Mouse (Mus musculus) heart, embryonic 16.5 days (tissue): ENCODE measurements around the gene 2810408A11Rik. TPM values are rescaled to one million over a fixed set of nuclear protein-coding genes. Genes with fewer than 3 reads are reported as not detected.
A peak's percentile ranks its signal among the peaks of the same experiment; 100 is the strongest.

ENCODE experiments used
- ATAC-seq: fragments of 200-750 bp; cut with Nextera tagmentation; replicated peaks from 2 replicates; pipeline ENCODE4 v1.8.0; 2017; ENCODE audit warnings: moderate number of reproducible peaks; ENCODE audit not compliant: insufficient read depth, low FRiP score; ENCODE audit errors: extremely low read depth
- H3K27ac ChIP-seq: fragments of 300-500 bp; sonication (generic); 2 replicates; pipeline ENCODE4 v1.5.1; 2014; ENCODE audit warnings: mild to moderate bottlenecking, low read length, control low read depth, moderate library complexity
- H3K27me3 ChIP-seq: fragments of 300-500 bp; sonication (generic); 2 replicates; pipeline ENCODE4 v1.6.1; 2014; ENCODE audit warnings: low read length, mixed read lengths; ENCODE audit not compliant: control insufficient read depth, insufficient read depth
- H3K36me3 ChIP-seq: fragments of 300-500 bp; sonication (generic); 2 replicates; pipeline ENCODE4 v1.6.1; 2014; ENCODE audit not compliant: control insufficient read depth, insufficient read depth
- H3K4me1 ChIP-seq: fragments of 300-500 bp; sonication (generic); 2 replicates; pipeline ENCODE4 v1.6.1; 2014; ENCODE audit warnings: low read length, mixed read lengths; ENCODE audit not compliant: control insufficient read depth, insufficient read depth
- H3K4me2 ChIP-seq: fragments of 300-500 bp; sonication (generic); 2 replicates; pipeline ENCODE4 v1.6.1; 2014; ENCODE audit warnings: low read depth, mild to moderate bottlenecking, control low read depth, low read length
- H3K4me3 ChIP-seq: fragments of 300-500 bp; sonication (generic); 2 replicates; pipeline ENCODE4 v1.5.1; 2014; ENCODE audit warnings: mild to moderate bottlenecking, control low read depth, low read length
- H3K9ac ChIP-seq: fragments of 300-500 bp; sonication (generic); 2 replicates; pipeline ENCODE4 v1.6.1; 2014; ENCODE audit warnings: low read length, control low read depth
- H3K9me3 ChIP-seq: fragments of 300-500 bp; sonication (generic); replicated peaks from 2 replicates; pipeline ENCODE4 v1.6.1; 2016; ENCODE audit warnings: low read length; ENCODE audit not compliant: control insufficient read depth
- WGBS: fragments of 180-500 bp; shearing (Covaris S2); extraction: QIAGEN DNeasy Blood & Tissue Kit; methylation state at CpG from one replicate; pipeline ENCODE4 v1.1.7; 2014; 5-methylcytosine and 5-hydroxymethylcytosine counted together
- polyA plus RNA-seq: library from polyadenylated mRNA; unstranded; fragments of >200 nt; fragmentation: Nextera tagmentation; extraction: Ambion mirVana; gene quantifications from 2 replicates; pipeline ENCODE4 v1.2.1, GENCODE M21; 2015

2810408A11Rik gene
- polyA plus RNA-seq, 1 experiment from 2014 or later, result 4.1 TPM

GRCm38 (mm10) chr11:69858113-69858998, 42.4 kb downstream of the 2810408A11Rik start, which contains the start of gene Tnk1:
Gene Tnk1, minus strand, starts transcription at chr11:69858730.
- H3K9me3 ChIP-seq, result no peaks in the 10 kb centered on the region
- H3K27ac ChIP-seq, result no peak within 1 kb of the TSS
- H3K36me3 ChIP-seq, result no peaks in the 10 kb centered on the region
- H3K27me3 ChIP-seq, result peaks cover 12% of the 10 kb centered on the region; the same call in 1 of the 2 replicates
- peaks cover 3% of the 10 kb centered on the region for H3K4me1 ChIP-seq
- no peak within 1 kb of the TSS for H3K4me2 ChIP-seq
- ATAC-seq, result no peak
- no peak within 1 kb of the TSS for H3K9ac ChIP-seq
- H3K4me3 ChIP-seq, result no peak within 1 kb of the TSS
- WGBS, result 25% methylated on average over 30 of the region's 30 CpGs

DNA sequence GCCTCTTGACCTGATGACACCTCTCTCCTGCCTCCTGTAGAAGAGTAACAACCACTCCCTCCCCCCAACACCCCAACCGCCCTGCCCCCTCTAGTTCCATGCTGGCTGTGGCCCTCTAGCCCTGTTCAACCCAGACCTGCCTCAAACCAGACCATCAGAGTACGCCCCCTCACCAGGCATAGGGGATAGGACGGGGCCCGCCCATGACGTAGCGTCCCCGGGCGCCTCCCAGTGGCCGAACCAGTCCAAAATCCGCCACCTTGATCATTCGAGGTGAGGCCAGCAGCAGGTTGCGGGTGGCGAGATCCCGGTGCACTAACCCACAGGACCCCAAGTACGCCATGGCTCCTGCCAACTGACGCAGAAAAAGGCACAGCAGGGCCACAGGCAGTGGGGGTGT, 45.4 kb downstream of the 2810408A11Rik start:
- H3K9me3 ChIP-seq, result no peaks in the 10 kb centered on the region
- H3K27ac ChIP-seq, result no peak overlapping the region
- 19% methylated on average over 16 of the region's 16 CpGs for WGBS
- H3K27me3 ChIP-seq, result peaks cover 12% of the 10 kb centered on the region; the same call in 1 of the 2 replicates
- H3K4me3 ChIP-seq, result no peak overlapping the region
- peaks cover 14% of the 10 kb centered on the region for H3K36me3 ChIP-seq
- peaks cover 8% of the 10 kb centered on the region for H3K4me1 ChIP-seq
- no peak overlapping the region for H3K9ac ChIP-seq
- H3K4me2 ChIP-seq, result no peak overlapping the region
- ATAC-seq, result 0 out of 2 replicates have a peak, but pooled peaks have one; percentile 44

DNA sequence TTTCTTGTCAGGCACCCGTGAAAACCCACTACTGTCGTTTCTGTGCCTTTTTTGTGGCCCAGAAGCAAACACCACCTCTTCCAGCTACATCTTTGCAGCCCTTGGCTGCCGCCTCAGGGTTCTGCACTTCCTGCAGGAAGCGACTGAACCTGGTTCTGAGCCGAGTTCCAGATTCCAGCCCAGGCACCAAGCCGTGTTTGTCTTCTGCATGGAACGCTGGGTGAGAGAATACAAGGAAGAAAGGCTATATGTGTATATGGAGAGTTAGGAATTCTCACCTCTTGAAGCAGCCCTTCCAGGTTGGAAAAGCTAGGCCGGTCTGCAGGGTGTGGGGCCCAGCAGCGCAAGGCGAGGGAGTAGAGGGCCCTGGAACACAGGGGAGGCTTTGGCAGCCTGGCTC, 46.1 kb downstream of the 2810408A11Rik start:
- H3K27ac ChIP-seq, result no peak overlapping the region

GRCm38 (mm10) chr11:69853994-69854393, 46.8 kb downstream of the 2810408A11Rik start:
- ATAC-seq, result no peak
- H3K27me3 ChIP-seq, result peaks cover 12% of the 10 kb centered on the region; the same call in 1 of the 2 replicates
- no peak overlapping the region for H3K4me3 ChIP-seq
- H3K4me1 ChIP-seq, result peaks cover 11% of the 10 kb centered on the region
- no peak overlapping the region for H3K4me2 ChIP-seq
- no peak overlapping the region for H3K27ac ChIP-seq
- WGBS, result 33% methylated on average over 7 of the region's 7 CpGs
- peaks cover 25% of the 10 kb centered on the region for H3K36me3 ChIP-seq
- H3K9ac ChIP-seq, result no peak overlapping the region
- H3K9me3 ChIP-seq, result no peaks in the 10 kb centered on the region

More for the DNA sequence above, 46.1 kb downstream of the 2810408A11Rik start:
- Histone ChIP-seq H3K9ac (no peak overlapping the region), H3K4me1 (peaks cover 8% of the 10 kb centered on the region), H3K9me3 (no peaks in the 10 kb centered on the region), H3K27me3 (peaks cover 12% of the 10 kb centered on the region; the same call in 1 of the 2 replicates), H3K4me3 (no peak overlapping the region), H3K36me3 (peaks cover 20% of the 10 kb centered on the region), H3K4me2 (no peak overlapping the region)
- no peak for ATAC-seq
- WGBS, result 80% methylated on average over 10 of the region's 10 CpGs

GRCm38 (mm10) chr11:69850754-69851153, 50.0 kb downstream of the 2810408A11Rik start:
- H3K9me3 ChIP-seq, result no peaks in the 10 kb centered on the region
- no peak overlapping the region for H3K4me2 ChIP-seq
- H3K9ac ChIP-seq, result no peak overlapping the region
- WGBS, result 72% methylated on average over 8 of the region's 8 CpGs
- no peak overlapping the region for H3K4me3 ChIP-seq
- ATAC-seq, result no peak
- peaks cover 30% of the 10 kb centered on the region for H3K36me3 ChIP-seq
- H3K4me1 ChIP-seq, result peaks cover 16% of the 10 kb centered on the region
- H3K27me3 ChIP-seq, result no peaks in the 10 kb centered on the region
- no peak overlapping the region for H3K27ac ChIP-seq

GRCm38 (mm10) chr11:69849884-69850283, 50.9 kb downstream of the 2810408A11Rik start:
- peaks cover 22% of the 10 kb centered on the region for H3K4me1 ChIP-seq
- no peak overlapping the region for H3K4me2 ChIP-seq
- WGBS, result 92% methylated on average over 15 of the region's 15 CpGs
- H3K27me3 ChIP-seq, result no peaks in the 10 kb centered on the region
- no peaks in the 10 kb centered on the region for H3K9me3 ChIP-seq
- no peak overlapping the region for H3K9ac ChIP-seq
- no peak overlapping the region for H3K27ac ChIP-seq
- ATAC-seq, result no peak
- H3K4me3 ChIP-seq, result no peak overlapping the region
- H3K36me3 ChIP-seq, result peaks cover 30% of the 10 kb centered on the region

DNA sequence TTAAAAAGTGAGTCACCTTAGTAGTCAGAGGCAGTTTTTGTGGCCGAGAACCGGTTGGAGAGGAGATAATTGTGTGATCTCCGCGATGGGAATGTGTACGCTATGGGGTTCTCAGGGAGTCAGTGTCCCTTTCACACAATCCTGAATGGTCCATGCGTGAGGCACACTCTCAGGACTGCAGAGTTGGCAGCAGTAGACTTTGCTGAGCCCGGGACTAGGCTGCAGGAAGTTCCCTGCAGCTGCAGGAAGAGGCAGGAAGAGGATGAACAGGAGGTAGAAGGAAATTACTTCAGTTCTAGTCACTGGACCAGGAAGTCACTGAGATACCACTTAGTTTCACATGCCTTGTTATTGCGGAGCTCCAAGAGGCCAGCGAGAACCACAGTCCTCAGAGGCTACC, 51.7 kb downstream of the 2810408A11Rik start:
- Histone ChIP-seq H3K27me3 (no peaks in the 10 kb centered on the region), H3K27ac (peak overlapping the region; percentile 55), H3K4me2 (0 out of 2 replicates have a peak overlapping the region, but pooled peaks have one; percentile 0), H3K36me3 (peaks cover 30% of the 10 kb centered on the region), H3K4me1 (peaks cover 22% of the 10 kb centered on the region), H3K9ac (no peak overlapping the region), H3K4me3 (no peak overlapping the region), H3K9me3 (no peaks in the 10 kb centered on the region)
- ATAC-seq, result no peak
- WGBS, result 75% methylated on average over 9 of the region's 9 CpGs

GRCm38 (mm10) chr11:69848021-69848420, 52.8 kb downstream of the 2810408A11Rik start:
- Histone ChIP-seq H3K9ac (no peak overlapping the region), H3K4me2 (peak overlapping the region; percentile 78), H3K9me3 (no peaks in the 10 kb centered on the region), H3K27ac (no peak overlapping the region), H3K4me3 (no peak overlapping the region), H3K27me3 (no peaks in the 10 kb centered on the region), H3K4me1 (peaks cover 19% of the 10 kb centered on the region), H3K36me3 (peaks cover 30% of the 10 kb centered on the region)
- 98% methylated on average over 6 of the region's 6 CpGs for WGBS
- no peak for ATAC-seq
